Mouse (Mus musculus): Measurements from ENCODE around the gene Olfr97.

Gene Olfr97

DNA sequence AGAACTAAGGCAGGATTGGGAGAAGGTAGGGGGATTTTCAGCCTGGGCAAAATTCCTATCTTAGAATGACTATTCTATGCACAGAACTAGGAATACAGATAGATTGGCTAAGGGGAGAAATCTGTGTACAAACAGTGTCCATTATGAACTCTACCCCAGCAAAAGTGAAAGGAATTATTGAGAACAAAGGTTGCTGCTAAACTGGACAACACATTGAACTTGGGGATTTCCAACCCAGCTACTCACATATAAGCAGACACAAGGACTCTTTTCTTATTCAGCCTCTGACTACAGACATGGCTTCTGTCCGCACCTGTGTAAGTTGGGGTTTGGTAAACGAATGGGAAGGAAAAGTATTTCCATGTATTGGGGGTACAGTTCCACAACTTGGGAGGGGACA, 43.5 kb downstream of the Olfr97 start, which contains the start of gene Ubd:
TSS of gene Ubd (plus strand) at position 237 of the 400 bp plus-strand sequence.
- DNase-seq, result no peak

DNA sequence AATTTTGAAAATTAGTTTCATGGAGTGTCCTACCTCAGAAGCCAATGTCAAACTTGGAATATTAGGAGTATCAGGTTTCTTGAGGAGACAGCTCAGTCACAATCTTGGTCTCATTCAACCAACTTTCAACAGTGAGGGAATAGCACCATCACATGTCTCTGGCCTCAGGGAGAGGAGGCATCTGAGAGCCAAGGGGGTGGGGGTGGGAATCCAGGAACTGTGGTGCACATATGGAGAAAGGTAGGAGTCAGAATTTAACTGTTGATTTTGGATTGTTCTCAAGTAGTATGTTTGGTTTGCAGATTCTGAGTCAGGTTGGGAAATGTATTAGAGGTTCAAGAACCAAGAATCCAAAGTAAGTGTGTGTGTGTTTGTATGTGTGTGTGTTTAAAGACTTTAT, 44.1 kb downstream of the Olfr97 start:
- DNase-seq, result no peak

DNA sequence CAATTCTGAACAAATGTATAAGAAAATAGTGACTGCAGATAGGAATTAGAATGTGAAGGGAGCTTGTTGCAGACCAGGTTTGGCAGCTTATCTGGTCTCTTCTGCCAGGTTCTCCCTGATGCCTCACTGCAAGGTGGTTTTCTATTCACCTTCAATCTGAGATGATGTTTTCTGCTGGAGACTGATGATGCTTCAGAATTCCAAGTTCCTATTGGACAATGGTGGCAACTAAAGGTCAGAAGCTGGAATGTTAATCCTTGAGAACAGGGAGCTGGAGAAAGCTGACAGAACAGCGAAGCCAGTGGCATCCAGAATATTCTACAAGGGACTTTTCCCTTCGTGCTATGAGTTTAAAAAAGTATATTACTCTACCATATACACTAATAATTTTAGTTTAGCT, 46.4 kb downstream of the Olfr97 start:
- DNase-seq, result no peak

DNA sequence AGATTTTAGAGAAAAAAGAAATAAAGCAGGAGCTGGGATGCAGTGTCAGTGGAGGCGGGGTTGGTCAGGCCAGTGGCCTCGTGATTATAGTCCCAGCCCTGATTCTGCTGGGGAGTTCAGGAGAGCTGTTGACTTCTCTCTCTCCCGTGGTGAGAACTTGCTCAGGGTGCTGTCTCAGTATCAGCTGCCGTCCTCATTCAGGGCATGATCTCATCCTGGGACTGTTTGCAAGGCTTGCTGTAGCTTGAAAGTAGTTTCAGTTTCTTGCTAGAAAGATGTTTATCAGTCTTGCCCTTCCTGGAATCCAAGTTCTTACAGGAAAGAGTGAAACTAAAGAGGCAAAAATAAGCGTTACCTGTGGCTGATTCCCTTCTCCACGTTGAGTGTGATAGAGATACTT, 51.7 kb downstream of the Olfr97 start:
- DNase-seq, result no peak
